ENCODE assay signal across 31 mouse cellular contexts in the genomic region with DNA sequence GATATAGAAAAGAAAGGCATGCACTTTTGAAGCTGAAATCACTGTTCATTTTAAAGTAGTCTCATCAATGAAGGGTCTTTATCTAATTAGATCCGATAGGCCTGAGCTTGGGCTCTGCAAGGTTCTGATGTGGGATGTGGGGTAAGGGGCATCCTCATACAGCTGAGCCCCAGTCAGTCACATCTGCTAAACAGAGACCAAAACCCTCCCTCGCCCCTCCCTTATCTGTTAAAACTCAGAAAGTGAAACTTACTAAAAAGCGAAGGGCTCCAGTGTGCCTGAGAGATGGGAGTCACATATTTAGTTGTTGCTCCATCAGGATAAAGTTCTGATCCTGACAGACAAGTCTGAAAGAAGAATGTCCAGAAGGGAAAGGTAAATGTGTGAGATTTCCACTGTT. TPM values are rescaled to one million over a fixed set of nuclear protein-coding genes. Genes with fewer than 3 reads are reported as not detected.
DNase-seq lines count a peak whose midpoint lies in the region; ATAC-seq and TF ChIP-seq lines count a peak whose summit lies in the region.
"Had no signal": no experiment of that assay in that cellular context is flagged by ENCODE, and none has a peak within 500 bp of the region (broad histone marks: within the 10 kb centered on the region; RNA-seq: fewer than 3 reads in every experiment).

No protein-coding gene starts in this region.

- H3K27me3 ChIP-seq in heart, embryonic 16.5 days (ENCODE audit: control insufficient read depth, insufficient read depth, low read length): no peaks in the 10 kb centered on the region
- no peaks in the 10 kb centered on the region for H3K27me3 ChIP-seq in kidney, postnatal 0 days (ENCODE audit: insufficient read depth, low read length)
- H3K27me3 ChIP-seq in lung, embryonic 16.5 days (ENCODE audit: control insufficient read depth, insufficient read depth, low read depth, low read length): no peaks in the 10 kb centered on the region
- H3K27me3 ChIP-seq: limb, embryonic 15.5 days; neural tube, embryonic 15.5 days had no signal

- H3K9ac ChIP-seq in heart, embryonic 16.5 days (ENCODE audit: low read length): no peak overlapping the region
- H3K9ac ChIP-seq in kidney, postnatal 0 days (ENCODE audit: low read depth, low read length): no peak overlapping the region
- H3K9ac ChIP-seq in lung, embryonic 16.5 days (ENCODE audit: low read length): 0 out of 2 replicates have a peak overlapping the region, but pooled peaks have one; percentile 12
- H3K9ac ChIP-seq: forebrain, postnatal 0 days; hindbrain, embryonic 13.5 days; limb, embryonic 15.5 days; neural tube, embryonic 15.5 days had no signal

- H3K4me2 ChIP-seq in heart, embryonic 16.5 days (ENCODE audit: low read depth, low read length): no peak overlapping the region
- H3K4me2 ChIP-seq in kidney, postnatal 0 days (ENCODE audit: low read length): no peak overlapping the region
- H3K4me2 ChIP-seq in lung, embryonic 16.5 days (ENCODE audit: low read depth, low read length): peak overlapping the region; percentile 21
- H3K4me2 ChIP-seq: hindbrain, embryonic 13.5 days; limb, embryonic 15.5 days; neural tube, embryonic 15.5 days had no signal

- H3K9me3 ChIP-seq in heart, embryonic 16.5 days (replicated peaks; ENCODE audit: control insufficient read depth, low read length): no peaks in the 10 kb centered on the region
- H3K9me3 ChIP-seq in kidney, postnatal 0 days (replicated peaks; ENCODE audit: low read length): no peaks in the 10 kb centered on the region
- H3K9me3 ChIP-seq in lung, embryonic 16.5 days (ENCODE audit: control insufficient read depth, low read length): no peaks in the 10 kb centered on the region
- H3K9me3 ChIP-seq: forebrain, embryonic 10.5 days; hindbrain, embryonic 13.5 days; limb, embryonic 15.5 days; midbrain, embryonic 10.5 days; neural tube, embryonic 15.5 days had no signal

- WGBS in heart, embryonic 16.5 days: 56% methylated on average over 3 of the region's 3 CpGs
- 68% methylated on average over 3 of the region's 3 CpGs for WGBS in kidney, postnatal 0 days
- 51% methylated on average over 3 of the region's 3 CpGs for WGBS in lung, embryonic 16.5 days

- no peak for TF ChIP-seq CTCF in gastrocnemius, adult 2 months (IDR thresholded peaks at IDR 0.05)
- no peak for TF ChIP-seq CTCF in kidney, postnatal 0 days (IDR thresholded peaks at IDR 0.05; ENCODE audit: low read depth)

- no peak overlapping the region for H3K4me3 ChIP-seq in gastrocnemius, adult 2 months
- H3K4me3 ChIP-seq in heart, embryonic 16.5 days (ENCODE audit: low read length): no peak overlapping the region
- H3K4me3 ChIP-seq in kidney, postnatal 0 days (replicated peaks; ENCODE audit: low read depth, low read length): no peak overlapping the region
- no peak overlapping the region for H3K4me3 ChIP-seq in lung, embryonic 16.5 days (ENCODE audit: low read length)
- H3K4me3 ChIP-seq: forebrain, embryonic 10.5 days; hindbrain, embryonic 13.5 days; limb, embryonic 15.5 days; midbrain, embryonic 10.5 days; neural tube, embryonic 15.5 days had no signal

- H3K36me3 ChIP-seq in heart, embryonic 16.5 days (ENCODE audit: control insufficient read depth, insufficient read depth): no peaks in the 10 kb centered on the region
- no peaks in the 10 kb centered on the region for H3K36me3 ChIP-seq in kidney, postnatal 0 days (ENCODE audit: insufficient read depth, low read length)
- H3K36me3 ChIP-seq in lung, embryonic 16.5 days (ENCODE audit: control insufficient read depth, insufficient read depth, low read length): no peaks in the 10 kb centered on the region
- H3K36me3 ChIP-seq: forebrain, embryonic 10.5 days; hindbrain, embryonic 13.5 days; limb, embryonic 15.5 days; midbrain, embryonic 10.5 days; neural tube, embryonic 15.5 days had no signal

- peak overlapping the region; percentile 59 for H3K27ac ChIP-seq in gastrocnemius, adult 2 months
- H3K27ac ChIP-seq in heart, embryonic 16.5 days (ENCODE audit: low read length): peak overlapping the region; percentile 40; the same call in 1 of the 2 replicates
- H3K27ac ChIP-seq in kidney, postnatal 0 days: peak overlapping the region; percentile 63
- H3K27ac ChIP-seq in lung, embryonic 16.5 days (ENCODE audit: low read length): peak overlapping the region; percentile 87
- H3K27ac ChIP-seq: forebrain, embryonic 10.5 days; hindbrain, embryonic 13.5 days; limb, embryonic 15.5 days; midbrain, embryonic 10.5 days; neural tube, embryonic 15.5 days had no signal

- DNase-seq in gastrocnemius, adult 2 months: no peak
- DNase-seq in gastrocnemius, postnatal 36 days: no peak
- no peak for DNase-seq in heart, postnatal 14 days
- no peak for DNase-seq in kidney, postnatal 0 days (ENCODE audit: low spot score)
- no peak for DNase-seq in kidney, postnatal 4 days
- no peak for DNase-seq in lung, postnatal 4 days
- DNase-seq: adrenal gland, adult 8-10 months; cerebellum, adult 18-20 months; cerebellum, postnatal 14 days; forebrain, postnatal 0 days; gastrocnemius, postnatal 25 days; heart, postnatal 10 days; kidney, adult 9 months; left cerebral cortex, postnatal 4 days; right cerebral cortex, adult 18-20 months; right cerebral cortex, postnatal 4 days; thymus, adult 18-20 months; thymus, postnatal 36 days had no signal

- ATAC-seq in heart, embryonic 16.5 days (replicated peaks; ENCODE audit: extremely low read depth, insufficient read depth, low FRiP score): no peak
- no peak for ATAC-seq in kidney, postnatal 0 days (replicated peaks; ENCODE audit: low FRiP score, low read depth)
- no peak for ATAC-seq in lung, embryonic 16.5 days (ENCODE audit: low read depth)
- ATAC-seq: activated CD4-positive, CD25-positive, alpha-beta regulatory T cell, adult 4 months; forebrain, postnatal 0 days had no signal

- H3K4me1 ChIP-seq in heart, embryonic 16.5 days (ENCODE audit: control insufficient read depth, insufficient read depth, low read length): no peaks in the 10 kb centered on the region
- H3K4me1 ChIP-seq in kidney, postnatal 0 days (replicated peaks; ENCODE audit: insufficient read depth, low read length): no peaks in the 10 kb centered on the region; the same call in 1 of the 2 replicates
- peaks cover 12% of the 10 kb centered on the region for H3K4me1 ChIP-seq in lung, embryonic 16.5 days (replicated peaks; ENCODE audit: control insufficient read depth, insufficient read depth, low read length)
- H3K4me1 ChIP-seq: midbrain, embryonic 10.5 days had no signal

- intact Hi-C loops in gastrocnemius, adult 2 months (cut with DNase I): no loop called here
- intact Hi-C loops in gastrocnemius, postnatal 36 days (cut with DNase I): no loop called here
- intact Hi-C loops in heart, postnatal 14 days (cut with DNase I): loop anchor here (5.0 to 10.0 kb wide), 4 partner anchors 65 to 965 kb away; no protein-coding TSS in a partner anchor

RNA-seq across cellular contexts. Expression of a gene that starts 38.9 kb away (rescaled TPM):
- total RNA-seq in gastrocnemius, adult 2 months (2021): not detected
- total RNA-seq in gastrocnemius, postnatal 36 days (2021): not detected
- polyA plus RNA-seq in heart, embryonic 16.5 days (2015; fragmentation: Nextera tagmentation; extraction: Ambion mirVana): not detected in 2 replicates
- not detected for total RNA-seq in heart, postnatal 14 days (2021)
- not detected in 2 replicates for polyA plus RNA-seq in kidney, postnatal 0 days (2015; fragmentation: Nextera tagmentation; extraction: Ambion mirVana)
- 0.05 TPM in 1 of 2 replicates, not detected in the other for polyA plus RNA-seq in lung, embryonic 16.5 days (2015; fragmentation: Nextera tagmentation; extraction: Ambion mirVana)
- total RNA-seq: adrenal gland, adult 8-10 months; forebrain, postnatal 0 days; gastrocnemius, postnatal 25 days; heart, postnatal 10 days; layer of hippocampus, adult 18-20 months; layer of hippocampus, postnatal 14 days; left cerebral cortex, adult 8-10 months; left cerebral cortex, postnatal 4 days had no signal
- polyA plus RNA-seq: activated CD4-positive, CD25-positive, alpha-beta regulatory T cell, adult 4 months; embryonic facial prominence, embryonic 11.5 days; forebrain, embryonic 10.5 days; forebrain, postnatal 0 days; hindbrain, embryonic 13.5 days; limb, embryonic 15.5 days; midbrain, embryonic 10.5 days; neural tube, embryonic 15.5 days; stomach, embryonic 14.5 days had no signal
